Mouse (Mus musculus): ENCODE results near the gene Serpinb9f. TPM values are rescaled to one million over a fixed set of nuclear protein-coding genes. Genes with fewer than 3 reads are reported as not detected.
"Not testable (repeated sequence)": the region's sequence is repeated elsewhere in the genome, so short reads cannot be mapped to it uniquely, and the experiment has no call there.

Serpinb9f gene
- 1.0 and 3.5 TPM in 2 replicates for polyA plus RNA-seq (2011; ENCODE audit: insufficient read depth, insufficient read length, low replicate concordance, missing spikeins)

GRCm38 (mm10) chr13:33323777-33324176, at the start of gene Serpinb9f:
Gene Serpinb9f (plus strand): TSS chr13:33324077.
- H3K27ac ChIP-seq (ENCODE audit: control insufficient read depth, insufficient read depth, low read depth, low read length, poor library complexity); H3K4me1 ChIP-seq (ENCODE audit: control insufficient read depth, insufficient read depth, low read length); H3K4me3 ChIP-seq (replicated peaks; ENCODE audit: control insufficient read depth, low read depth, low read length): not testable (repeated sequence)
- 78% methylated on average over 3 of the region's 3 CpGs for WGBS

GRCm38 (mm10) chr13:33308631-33309030, 15.2 kb upstream of the Serpinb9f start:
- not testable (repeated sequence) for H3K4me3 ChIP-seq (replicated peaks; ENCODE audit: control insufficient read depth, low read depth, low read length); H3K27ac ChIP-seq (ENCODE audit: control insufficient read depth, insufficient read depth, low read depth, low read length, poor library complexity); H3K4me1 ChIP-seq (ENCODE audit: control insufficient read depth, insufficient read depth, low read length)
- 67% methylated on average over 4 of the region's 4 CpGs for WGBS

- not testable (repeated sequence) for H3K27ac ChIP-seq (ENCODE audit: control insufficient read depth, insufficient read depth, low read depth, low read length, poor library complexity); H3K4me3 ChIP-seq (replicated peaks; ENCODE audit: control insufficient read depth, low read depth, low read length); H3K4me1 ChIP-seq (ENCODE audit: control insufficient read depth, insufficient read depth, low read length)
- WGBS: 92% methylated on average over 1 of the region's 1 CpGs
Observed at GRCm38 (mm10) chr13:33356666-33357065, 32.8 kb downstream of the Serpinb9f start.

Other genes starting within 250 kb of the Serpinb9f start
- 1.00 TPM in 1 of 2 replicates, not detected in the other for gene Serpinb1b, start 245.5 kb upstream of the Serpinb9f start, polyA plus RNA-seq (2011; ENCODE audit: insufficient read depth, insufficient read length, low replicate concordance, missing spikeins)
- 0.97 TPM in 1 of 2 replicates, not detected in the other for gene Serpinb9c, start 164.3 kb upstream of the Serpinb9f start, polyA plus RNA-seq (2011; ENCODE audit: insufficient read depth, insufficient read length, low replicate concordance, missing spikeins)
- gene Serpinb9d, start 131.1 kb upstream of the Serpinb9f start, polyA plus RNA-seq (2011; ENCODE audit: insufficient read depth, insufficient read length, low replicate concordance, missing spikeins): 1.4 TPM in 1 of 2 replicates, not detected in the other
- gene Serpinb9e, start 74.5 kb upstream of the Serpinb9f start, polyA plus RNA-seq (2011; ENCODE audit: insufficient read depth, insufficient read length, low replicate concordance, missing spikeins): not detected in 2 replicates
- not detected in 2 replicates for gene Gm11397, start 71.7 kb downstream of the Serpinb9f start, polyA plus RNA-seq (2011; ENCODE audit: insufficient read depth, insufficient read length, low replicate concordance, missing spikeins)
- gene Serpinb9g, start 160.7 kb downstream of the Serpinb9f start, polyA plus RNA-seq (2011; ENCODE audit: insufficient read depth, insufficient read length, low replicate concordance, missing spikeins): not detected in 2 replicates

Measured in bone marrow, adult 2 months (tissue).